Mouse (Mus musculus) small intestine, adult 2 months (tissue): ENCODE measurements around the gene Sult6b2.

Experiments
- CTCF ChIP-seq: fragments of 200-500 bp; IDR thresholded peaks from 2 replicates; pipeline ENCODE4 v1.5.1; 2012; ENCODE audit warnings: low read depth, mild to moderate bottlenecking, control low read depth, inconsistent platforms, low read length, moderate library complexity, mixed read lengths; ENCODE audit not compliant: insufficient replicate concordance, insufficient read length; ENCODE audit errors: extremely low read depth
- POLR2A ChIP-seq: fragments of 200-500 bp; IDR thresholded peaks from 2 replicates; pipeline ENCODE4 v1.6.1; 2012; ENCODE audit warnings: low read depth, mild to moderate bottlenecking, control low read depth, inconsistent platforms, low read length, moderate library complexity

GRCm38 (mm10) chr6:142844061-142844460 lies 39.8 kb upstream of the Sult6b2 start:
- TF ChIP-seq CTCF (no peak), POLR2A (no peak)
